Mouse (Mus musculus) midbrain, embryonic 12.5 days (tissue): ENCODE measurements around the gene Itsn1. TPM values are rescaled to one million over a fixed set of nuclear protein-coding genes. Genes with fewer than 3 reads are reported as not detected.

Experiments
- ATAC-seq: fragments of 200-750 bp; cut with Nextera tagmentation; 2 replicates; pipeline ENCODE4 v1.8.0; 2017; ENCODE audit warnings: low read depth, moderate TSS enrichment, moderate library complexity; ENCODE audit not compliant: low FRiP score
- H3K27ac ChIP-seq: fragments of 300-500 bp; sonication (generic); replicated peaks from 2 replicates; pipeline ENCODE4 v1.5.1; 2016; ENCODE audit warnings: mild to moderate bottlenecking
- H3K27me3 ChIP-seq: fragments of 300-500 bp; sonication (generic); 2 replicates; pipeline ENCODE4 v1.6.1; 2016; ENCODE audit warnings: mild to moderate bottlenecking
- H3K36me3 ChIP-seq: fragments of 300-500 bp; sonication (generic); 2 replicates; pipeline ENCODE4 v1.6.1; 2016
- H3K4me1 ChIP-seq: fragments of 300-500 bp; sonication (generic); 2 replicates; pipeline ENCODE4 v1.6.1; 2016
- H3K4me2 ChIP-seq: fragments of 300-500 bp; sonication (generic); replicated peaks from 2 replicates; pipeline ENCODE4 v1.6.1; 2016; ENCODE audit warnings: mild to moderate bottlenecking, moderate library complexity
- H3K4me3 ChIP-seq: fragments of 300-500 bp; sonication (generic); 2 replicates; pipeline ENCODE4 v1.5.1; 2016; ENCODE audit warnings: mild to moderate bottlenecking
- H3K9ac ChIP-seq: fragments of 300-500 bp; sonication (generic); replicated peaks from 2 replicates; pipeline ENCODE4 v1.6.1; 2016; ENCODE audit warnings: mild to moderate bottlenecking, moderate library complexity
- H3K9me3 ChIP-seq: fragments of 300-500 bp; sonication (generic); 2 replicates; pipeline ENCODE4 v1.6.1; 2016; ENCODE audit warnings: mild to moderate bottlenecking
- WGBS: fragments of 180-500 bp; shearing (Covaris S2); methylation state at CpG from one replicate; pipeline ENCODE4 v1.1.7; 2016; 5-methylcytosine and 5-hydroxymethylcytosine counted together
- polyA plus RNA-seq: library from polyadenylated mRNA; unstranded; fragments of >200 nt; fragmentation: Nextera tagmentation; extraction: Ambion mirVana; gene quantifications from 2 replicates; pipeline ENCODE4 v1.2.1, GENCODE M21; 2016

Itsn1 gene
- polyA plus RNA-seq, 1 experiment from 2014 or later: 75.4 TPM

DNA sequence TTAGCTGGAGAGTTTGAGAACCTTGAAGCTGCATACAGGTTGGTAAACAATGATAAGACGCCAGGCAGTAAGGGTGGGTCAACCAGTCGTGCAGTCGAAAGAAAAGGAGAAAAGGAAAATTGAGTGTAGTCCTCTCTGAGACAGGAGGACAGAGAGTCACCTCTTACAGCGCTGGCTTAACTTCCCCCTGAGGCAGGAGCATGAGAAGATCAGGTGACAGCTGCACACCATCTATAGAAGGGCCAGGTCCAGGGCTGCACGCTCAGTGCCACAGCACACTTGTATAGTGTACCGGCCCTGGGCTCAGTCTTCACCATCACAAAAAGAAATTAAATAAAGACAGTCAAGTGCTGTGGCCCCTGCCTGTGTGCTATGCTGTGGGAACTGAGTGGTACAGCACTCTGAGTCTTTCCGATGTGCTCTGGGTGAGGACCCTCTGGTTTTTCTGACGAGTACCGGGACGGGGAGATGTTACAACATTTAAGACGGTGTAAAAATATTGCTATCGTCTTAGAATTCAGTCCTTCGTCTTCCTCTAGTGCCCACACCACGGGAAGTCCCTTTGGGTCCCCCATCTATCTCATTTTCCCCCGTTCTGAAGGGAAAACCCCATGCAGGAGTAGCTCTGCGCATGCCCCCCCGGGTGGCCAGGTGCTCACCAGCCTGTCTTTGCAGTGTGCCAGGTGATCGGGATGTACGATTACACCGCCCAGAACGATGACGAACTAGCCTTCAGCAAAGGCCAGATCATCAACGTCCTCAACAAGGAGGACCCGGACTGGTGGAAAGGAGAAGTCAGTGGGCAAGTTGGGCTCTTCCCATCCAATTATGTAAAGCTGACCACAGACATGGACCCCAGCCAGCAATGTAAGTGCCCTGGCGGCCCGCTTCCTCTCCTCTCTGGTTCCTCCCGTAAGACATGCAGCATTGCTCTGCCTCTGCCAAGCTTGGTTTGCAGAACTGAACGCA lies 140.1 kb downstream of the Itsn1 start:
- Histone ChIP-seq H3K36me3 (peaks cover 87% of the 10 kb centered on the region), H3K9me3 (no peaks in the 10 kb centered on the region), H3K4me3 (no peak overlapping the region), H3K4me1 (no peaks in the 10 kb centered on the region), H3K9ac (no peak overlapping the region), H3K27me3 (no peaks in the 10 kb centered on the region), H3K27ac (no peak overlapping the region), H3K4me2 (no peak overlapping the region)
- 94% methylated on average over 28 of the region's 28 CpGs for WGBS
- no peak for ATAC-seq

- no peak overlapping the region for H3K4me2 ChIP-seq
- 97% methylated on average over 6 of the region's 6 CpGs for WGBS
- no peak overlapping the region for H3K4me3 ChIP-seq
- no peak overlapping the region for H3K27ac ChIP-seq
- H3K36me3 ChIP-seq: peaks cover 80% of the 10 kb centered on the region
- no peaks in the 10 kb centered on the region for H3K27me3 ChIP-seq
- H3K9ac ChIP-seq: no peak overlapping the region
- no peak for ATAC-seq
- H3K9me3 ChIP-seq: no peaks in the 10 kb centered on the region
- H3K4me1 ChIP-seq: no peaks in the 10 kb centered on the region
Measured at GRCm38 (mm10) chr16:91870158-91870582, 141.1 kb downstream of the Itsn1 start.

GRCm38 (mm10) chr16:91871188-91871587 lies 142.1 kb downstream of the Itsn1 start:
- no peak for ATAC-seq
- Histone ChIP-seq H3K27ac (no peak overlapping the region), H3K9ac (no peak overlapping the region), H3K4me3 (no peak overlapping the region), H3K4me1 (no peaks in the 10 kb centered on the region), H3K9me3 (no peaks in the 10 kb centered on the region), H3K27me3 (no peaks in the 10 kb centered on the region), H3K4me2 (no peak overlapping the region), H3K36me3 (peaks cover 72% of the 10 kb centered on the region)
- WGBS: 95% methylated on average over 6 of the region's 6 CpGs

DNA sequence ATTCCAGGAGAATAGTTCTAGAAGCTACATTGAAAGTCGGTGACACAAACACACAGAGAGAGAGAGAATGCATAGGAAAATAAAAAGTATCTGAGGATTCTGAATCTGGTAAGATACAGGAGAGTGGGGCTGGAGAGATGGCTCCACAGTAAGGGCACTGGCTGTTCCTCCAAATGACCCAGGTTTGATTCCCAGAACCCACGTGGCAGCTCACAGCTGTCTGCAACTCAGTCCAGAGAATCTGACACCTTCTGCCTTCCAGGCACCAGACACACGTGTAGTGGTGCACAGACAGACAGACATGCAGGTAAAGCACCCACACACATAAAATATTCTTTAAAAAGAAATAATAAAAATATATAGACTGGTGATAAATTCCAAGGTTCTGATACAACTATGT lies 144.6 kb downstream of the Itsn1 start:
- H3K27me3 ChIP-seq: no peaks in the 10 kb centered on the region
- no peak overlapping the region for H3K4me3 ChIP-seq
- no peaks in the 10 kb centered on the region for H3K4me1 ChIP-seq
- no peak overlapping the region for H3K4me2 ChIP-seq
- peaks cover 51% of the 10 kb centered on the region for H3K36me3 ChIP-seq
- H3K27ac ChIP-seq: no peak overlapping the region
- no peak for ATAC-seq
- H3K9ac ChIP-seq: no peak overlapping the region
- no peaks in the 10 kb centered on the region for H3K9me3 ChIP-seq
- 89% methylated on average over 3 of the region's 3 CpGs for WGBS

- no peaks in the 10 kb centered on the region for H3K4me1 ChIP-seq
- H3K27ac ChIP-seq: no peak overlapping the region
- H3K27me3 ChIP-seq: no peaks in the 10 kb centered on the region
- no peak overlapping the region for H3K9ac ChIP-seq
- H3K4me2 ChIP-seq: no peak overlapping the region
- no peak for ATAC-seq
- H3K9me3 ChIP-seq: no peaks in the 10 kb centered on the region
- H3K4me3 ChIP-seq: no peak overlapping the region
- WGBS: 77% methylated on average over 4 of the region's 4 CpGs
- H3K36me3 ChIP-seq: peaks cover 43% of the 10 kb centered on the region
Measured at GRCm38 (mm10) chr16:91875567-91876344, 146.7 kb downstream of the Itsn1 start.

- H3K9ac ChIP-seq: no peak overlapping the region
Measured at GRCm38 (mm10) chr16:91876457-91876856, 147.4 kb downstream of the Itsn1 start.

GRCm38 (mm10) chr16:91879101-91879500 lies 150.0 kb downstream of the Itsn1 start:
- peaks cover 26% of the 10 kb centered on the region for H3K36me3 ChIP-seq
- H3K27me3 ChIP-seq: no peaks in the 10 kb centered on the region
- no peaks in the 10 kb centered on the region for H3K4me1 ChIP-seq
- H3K27ac ChIP-seq: no peak overlapping the region
- H3K4me3 ChIP-seq: no peak overlapping the region
- 91% methylated on average over 2 of the region's 2 CpGs for WGBS
- H3K4me2 ChIP-seq: no peak overlapping the region
- ATAC-seq: no peak
- no peak overlapping the region for H3K9ac ChIP-seq
- no peaks in the 10 kb centered on the region for H3K9me3 ChIP-seq

More at GRCm38 (mm10) chr16:91876457-91876856, 147.4 kb downstream of the Itsn1 start:
- Histone ChIP-seq H3K27me3 (no peaks in the 10 kb centered on the region), H3K36me3 (peaks cover 41% of the 10 kb centered on the region), H3K4me1 (no peaks in the 10 kb centered on the region), H3K27ac (no peak overlapping the region), H3K4me3 (no peak overlapping the region), H3K9me3 (no peaks in the 10 kb centered on the region), H3K4me2 (no peak overlapping the region)
- no peak for ATAC-seq
- 94% methylated on average over 4 of the region's 4 CpGs for WGBS

GRCm38 (mm10) chr16:91880869-91881767 lies 152.0 kb downstream of the Itsn1 start:
- WGBS: 96% methylated on average over 11 of the region's 11 CpGs
- Histone ChIP-seq H3K36me3 (peaks cover 23% of the 10 kb centered on the region), H3K4me1 (peaks cover 10% of the 10 kb centered on the region), H3K27ac (no peak overlapping the region), H3K27me3 (no peaks in the 10 kb centered on the region), H3K4me3 (no peak overlapping the region), H3K9ac (no peak overlapping the region), H3K4me2 (no peak overlapping the region), H3K9me3 (no peaks in the 10 kb centered on the region)
- no peak for ATAC-seq

DNA sequence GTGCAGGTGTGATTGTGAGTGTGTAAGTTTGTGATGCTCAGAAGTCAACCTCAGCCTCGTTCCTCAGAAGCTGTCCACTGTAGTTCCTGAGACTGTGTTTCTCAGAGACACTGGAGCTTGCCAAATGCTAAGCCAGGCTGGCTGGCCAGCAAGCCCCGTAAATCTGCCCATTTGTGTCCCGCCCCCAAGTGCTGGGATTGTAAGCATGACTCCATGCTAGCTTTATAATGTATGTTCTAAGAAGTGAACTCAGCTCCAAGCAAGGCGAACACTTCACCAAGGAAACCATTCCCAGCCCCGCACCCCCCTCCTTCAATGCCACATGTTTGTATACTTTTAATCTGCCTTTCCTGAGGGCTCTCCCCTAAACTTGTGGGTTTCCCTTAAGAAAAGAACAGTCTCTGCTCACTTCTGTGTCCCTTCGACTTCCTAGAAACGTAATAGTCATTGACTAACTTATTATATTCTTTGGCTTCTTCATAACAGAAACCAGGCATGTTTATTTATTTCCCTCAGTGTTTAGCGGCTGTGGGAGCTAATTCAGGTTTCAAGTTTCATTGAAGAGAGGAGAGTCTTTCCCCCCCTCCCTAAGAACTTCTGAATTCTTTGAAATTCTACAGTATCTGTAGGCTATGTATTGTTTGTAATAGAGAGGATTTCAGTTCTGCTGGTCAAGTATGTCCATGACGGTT lies 153.2 kb downstream of the Itsn1 start:
- no peak overlapping the region for H3K4me2 ChIP-seq
- no peak for ATAC-seq
- H3K27ac ChIP-seq: no peak overlapping the region
- no peak overlapping the region for H3K4me3 ChIP-seq
- H3K27me3 ChIP-seq: no peaks in the 10 kb centered on the region
- peaks cover 10% of the 10 kb centered on the region for H3K4me1 ChIP-seq
- H3K9ac ChIP-seq: no peak overlapping the region
- no peaks in the 10 kb centered on the region for H3K9me3 ChIP-seq
- peaks cover 23% of the 10 kb centered on the region for H3K36me3 ChIP-seq
- 78% methylated on average over 9 of the region's 9 CpGs for WGBS

GRCm38 (mm10) chr16:91883636-91884035 lies 154.6 kb downstream of the Itsn1 start:
- no peak overlapping the region for H3K27ac ChIP-seq
- ATAC-seq: no peak
- WGBS: 96% methylated on average over 2 of the region's 2 CpGs

DNA sequence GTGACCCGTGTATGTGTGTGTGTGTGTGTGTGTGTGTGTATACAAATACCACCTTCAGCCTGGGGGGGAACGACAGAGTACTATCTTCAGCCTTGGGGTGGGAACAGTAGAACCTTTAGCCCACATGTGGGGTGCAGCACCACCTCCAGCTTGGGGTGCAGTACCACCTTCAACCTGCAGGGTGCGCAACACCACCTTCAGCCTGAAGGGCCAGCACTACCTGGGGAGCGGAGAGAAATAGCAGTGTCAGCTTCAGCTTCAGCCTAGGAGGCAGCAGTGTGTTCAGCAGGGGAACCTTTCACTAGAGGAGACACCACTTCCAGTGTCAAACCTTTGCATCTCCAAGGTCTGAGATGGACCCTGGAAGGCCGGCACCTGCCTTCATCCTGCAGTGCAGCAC lies 155.1 kb downstream of the Itsn1 start:
- no peak for ATAC-seq
- Histone ChIP-seq H3K27me3 (no peaks in the 10 kb centered on the region), H3K9ac (no peak overlapping the region), H3K4me1 (peaks cover 10% of the 10 kb centered on the region), H3K9me3 (no peaks in the 10 kb centered on the region), H3K27ac (no peak overlapping the region), H3K4me2 (no peak overlapping the region), H3K36me3 (peaks cover 23% of the 10 kb centered on the region; the same call in 1 of the 2 replicates), H3K4me3 (no peak overlapping the region)
- WGBS: 65% methylated on average over 5 of the region's 5 CpGs

More at GRCm38 (mm10) chr16:91883636-91884035, 154.6 kb downstream of the Itsn1 start:
- H3K27me3 ChIP-seq: no peaks in the 10 kb centered on the region
- peaks cover 10% of the 10 kb centered on the region for H3K4me1 ChIP-seq
- H3K9ac ChIP-seq: no peak overlapping the region
- H3K4me2 ChIP-seq: no peak overlapping the region
- peaks cover 23% of the 10 kb centered on the region; the same call in 1 of the 2 replicates for H3K36me3 ChIP-seq
- H3K9me3 ChIP-seq: no peaks in the 10 kb centered on the region
- no peak overlapping the region for H3K4me3 ChIP-seq
